Mouse (Mus musculus) cerebellum, adult 8-10 months (tissue): ENCODE measurements around the gene Dusp18.
A peak's percentile ranks its signal among the peaks of the same experiment; 100 is the strongest.
"Not testable (repeated sequence)": the region's sequence is repeated elsewhere in the genome, so short reads cannot be mapped to it uniquely, and the experiment has no call there.

Source experiments
- DNase-seq: peaks from one replicate; pipeline ENCODE4 v3.0.0; 2022

The Dusp18 gene

GRCm38 (mm10) chr11:3895458-3895857 lies 418 bp downstream of the Dusp18 start:
- no peak for DNase-seq

- no peak for DNase-seq
Measured at GRCm38 (mm10) chr11:3895933-3896332, 893 bp downstream of the Dusp18 start.

- no peak for DNase-seq
Measured at GRCm38 (mm10) chr11:3900296-3900695, 5.3 kb downstream of the Dusp18 start.

GRCm38 (mm10) chr11:3902516-3902915 lies 7.5 kb downstream of the Dusp18 start:
- DNase-seq, result no peak

- DNase-seq, result no peak
Measured at GRCm38 (mm10) chr11:3903046-3903445, 8.0 kb downstream of the Dusp18 start.

- no peak for DNase-seq
Measured at GRCm38 (mm10) chr11:3904673-3905072, 9.6 kb downstream of the Dusp18 start.

- no peak for DNase-seq
Measured at GRCm38 (mm10) chr11:3905446-3905845, 10.4 kb downstream of the Dusp18 start.

DNA sequence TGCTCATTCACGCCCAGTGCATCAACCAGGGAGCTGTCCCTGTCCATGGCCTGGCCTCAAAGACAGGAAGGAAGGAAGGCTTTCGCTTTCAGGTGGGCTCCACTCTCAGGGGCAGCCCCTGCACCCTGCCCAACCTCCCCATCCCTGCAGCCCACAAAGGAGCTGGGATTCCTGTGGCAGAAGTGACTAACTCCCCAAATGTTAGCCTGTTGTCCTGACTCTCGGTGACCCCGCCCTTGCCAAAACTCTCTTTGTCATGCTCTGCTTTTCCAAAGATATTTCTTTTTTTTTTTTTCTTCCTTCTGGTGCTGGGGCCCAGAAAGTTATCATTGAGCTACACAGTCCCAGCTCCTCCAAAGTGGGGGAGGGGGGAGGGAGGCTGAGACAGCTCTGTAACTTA lies 14.2 kb downstream of the Dusp18 start:
- no peak for DNase-seq

DNA sequence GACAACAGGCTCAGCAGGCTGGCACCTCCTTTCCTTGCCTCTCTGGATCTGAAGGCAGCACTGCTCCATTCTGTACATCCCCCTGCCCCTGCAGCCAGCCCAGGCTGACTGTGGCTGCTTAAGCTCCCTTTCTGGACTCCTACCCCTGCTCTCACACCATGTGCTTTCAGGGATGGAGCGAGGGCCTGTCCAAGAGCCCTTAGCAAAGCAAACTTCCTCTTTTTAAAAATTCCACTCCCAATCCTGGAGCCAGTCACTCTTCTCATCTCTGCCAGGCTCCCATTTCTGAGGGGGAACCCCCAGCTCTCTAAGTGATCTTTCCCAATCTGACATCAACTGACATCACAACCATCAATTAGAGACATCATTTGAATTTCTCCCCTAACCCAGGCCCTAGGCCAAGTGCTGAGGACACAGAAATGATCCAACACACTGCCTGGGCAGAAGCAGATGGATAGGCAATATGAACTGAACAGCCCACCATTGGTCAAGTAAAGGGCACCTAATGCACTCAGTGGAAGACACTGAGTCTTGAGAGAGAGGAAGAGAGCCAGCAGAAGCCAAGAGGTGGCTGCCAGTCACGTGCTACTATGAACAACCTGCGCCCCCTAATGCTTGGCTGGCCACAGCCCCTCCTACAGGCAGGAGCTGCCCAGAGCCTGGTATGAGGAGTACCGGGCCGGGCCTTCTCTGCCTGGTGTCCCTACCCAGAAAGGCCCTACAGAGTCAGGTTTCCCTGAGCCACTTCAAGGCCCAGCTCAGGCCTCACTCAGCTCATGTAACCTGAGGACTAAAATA lies 15.7 kb downstream of the Dusp18 start:
- DNase-seq, result no peak

DNA sequence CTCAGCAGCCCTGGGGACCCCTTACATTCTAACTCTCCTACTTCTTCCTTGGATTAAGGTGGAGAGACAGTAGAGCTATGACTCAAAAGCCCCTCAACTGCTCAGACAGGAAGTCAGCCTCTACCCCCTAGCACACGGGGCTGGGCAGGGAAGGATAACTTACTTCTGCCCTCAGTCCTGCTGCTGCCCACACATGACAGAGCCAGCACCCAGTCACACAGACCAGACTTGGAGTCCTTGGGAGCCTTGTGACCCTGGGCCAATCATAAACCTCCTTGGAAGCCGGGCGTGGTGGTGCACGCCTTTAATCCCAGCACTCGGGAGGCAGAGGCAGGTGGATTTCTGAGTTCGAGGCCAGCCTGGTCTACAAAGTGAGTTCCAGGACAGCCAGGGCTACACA lies 16.4 kb downstream of the Dusp18 start:
- DNase-seq, result not testable (repeated sequence)

DNA sequence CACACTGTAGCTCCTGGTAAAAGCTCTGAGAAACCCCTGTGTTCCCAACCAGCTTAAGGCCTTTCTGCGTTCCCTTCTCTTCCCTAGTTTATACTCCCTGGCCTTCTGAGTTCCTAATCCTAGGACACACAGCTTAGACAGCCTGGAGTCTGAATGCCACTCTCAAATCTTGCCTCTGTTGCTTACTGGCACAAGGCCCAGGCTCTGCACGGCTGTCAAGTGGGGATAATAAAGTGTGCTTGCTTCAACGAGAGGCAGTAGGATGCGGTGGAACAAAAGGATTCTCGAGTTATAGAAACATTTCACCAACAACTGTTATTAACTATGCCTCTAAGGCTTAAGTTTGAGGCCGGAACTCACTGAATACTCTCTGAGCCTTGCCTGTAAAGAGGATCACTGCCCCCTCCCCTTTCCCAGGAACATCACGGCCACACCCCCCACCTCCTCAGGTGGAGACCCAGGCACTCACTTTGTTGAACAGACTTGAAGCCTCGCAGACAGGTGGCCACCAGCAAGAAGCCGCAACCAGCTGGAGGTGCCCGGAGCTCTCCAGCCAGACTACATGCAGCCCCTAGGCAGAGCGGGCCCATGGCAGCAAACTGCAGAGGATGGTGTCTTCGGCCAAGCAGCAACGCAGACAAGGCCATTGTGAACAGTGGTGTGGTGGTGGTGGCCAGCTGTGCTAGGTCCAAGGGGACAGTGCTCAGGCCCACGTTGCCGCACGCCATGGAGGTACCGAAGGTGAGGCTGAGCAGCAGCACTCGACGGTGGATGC lies 17.2 kb downstream of the Dusp18 start:
- peak; percentile 39 for DNase-seq

- no peak for DNase-seq
Measured at GRCm38 (mm10) chr11:3912875-3913271, 17.8 kb downstream of the Dusp18 start.

GRCm38 (mm10) chr11:3913316-3914108 lies 18.5 kb downstream of the Dusp18 start:
- peak; percentile 92 for DNase-seq

GRCm38 (mm10) chr11:3914109-3914840 lies 19.2 kb downstream of the Dusp18 start, which contains the start of gene Slc35e4:
Gene Slc35e4, minus strand, starts transcription at chr11:3914664.
- peak; percentile 91 for DNase-seq

- DNase-seq, result no peak
Measured at GRCm38 (mm10) chr11:3918738-3919137, 23.7 kb downstream of the Dusp18 start.

DNA sequence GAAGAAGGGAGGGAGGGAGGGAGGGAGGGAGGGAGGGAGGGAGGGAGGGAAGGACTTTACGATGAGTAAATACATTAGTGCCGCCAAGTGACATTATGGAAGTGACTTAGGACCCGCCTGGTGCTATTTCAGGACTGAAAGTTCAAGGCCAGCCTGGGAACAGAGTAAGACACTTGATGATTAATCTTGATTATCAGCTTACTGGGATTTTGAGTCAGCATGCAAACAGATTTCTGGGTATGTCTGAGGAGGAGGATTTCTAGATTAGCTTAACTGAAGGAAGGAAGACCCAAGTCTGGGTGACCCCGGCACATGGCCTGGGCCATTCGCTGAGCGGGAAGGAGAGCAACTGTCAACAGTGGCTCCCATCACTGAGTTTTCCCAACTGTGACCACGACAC lies 25.4 kb downstream of the Dusp18 start:
- DNase-seq, result no peak

DNA sequence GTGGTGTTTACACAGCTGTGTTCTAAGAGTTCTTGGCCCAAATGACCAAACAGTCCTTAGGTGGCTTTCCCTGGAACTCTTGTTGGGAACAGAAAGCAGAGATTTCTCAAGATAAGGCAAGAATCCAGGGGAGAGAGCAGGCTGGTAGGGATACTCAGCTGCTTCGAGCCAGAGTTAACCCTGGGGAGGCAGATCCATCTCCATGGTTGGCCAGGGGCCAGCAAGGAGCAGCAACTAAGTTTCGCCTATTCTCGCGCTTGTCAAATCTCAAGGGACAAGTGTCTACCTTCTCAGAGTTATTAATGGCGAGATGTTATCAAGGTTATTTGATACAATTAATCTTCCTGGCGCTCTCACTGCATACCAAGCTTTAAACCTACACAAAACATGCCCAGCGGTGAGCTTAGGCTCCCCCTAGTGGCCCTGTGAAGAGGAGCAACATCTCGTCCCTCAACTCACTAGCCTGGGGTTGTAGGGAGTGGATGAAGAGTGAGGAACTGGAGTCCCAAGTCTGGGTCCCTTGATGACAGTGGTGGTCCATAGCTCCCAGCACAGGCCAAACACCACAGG lies 26.3 kb downstream of the Dusp18 start:
- peak; percentile 58 for DNase-seq

- DNase-seq, result no peak
Measured at GRCm38 (mm10) chr11:3922115-3922514, 27.1 kb downstream of the Dusp18 start.

GRCm38 (mm10) chr11:3922731-3923130 lies 27.7 kb downstream of the Dusp18 start:
- DNase-seq, result no peak

- DNase-seq, result no peak
Measured at GRCm38 (mm10) chr11:3925916-3926315, 30.9 kb downstream of the Dusp18 start.

GRCm38 (mm10) chr11:3930019-3930418 lies 35.0 kb downstream of the Dusp18 start:
- no peak for DNase-seq

DNA sequence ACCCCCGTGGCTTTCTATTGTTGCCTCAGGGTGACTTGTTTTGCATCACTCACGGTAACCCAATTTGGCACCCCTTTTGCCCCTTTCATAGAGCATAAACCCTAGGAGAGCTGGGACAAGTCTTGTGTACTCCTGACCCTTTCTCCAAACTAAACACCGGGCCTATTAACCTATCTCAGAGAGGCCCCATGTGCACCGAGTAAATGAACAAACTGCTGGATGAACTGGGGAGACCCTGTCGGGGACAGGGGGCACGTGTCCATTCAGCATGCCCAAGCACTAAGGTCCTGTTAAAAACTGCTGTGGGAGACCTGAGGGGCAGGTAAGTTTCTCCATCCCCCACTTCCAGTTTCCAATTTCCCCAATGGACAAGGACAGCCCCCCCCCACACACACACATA lies 35.9 kb downstream of the Dusp18 start:
- no peak for DNase-seq
